Mouse (Mus musculus) heart, embryonic 14.5 days (tissue): Measurements from ENCODE around the gene 9930022D16Rik. TPM values are rescaled to one million over a fixed set of nuclear protein-coding genes. Genes with fewer than 3 reads are reported as not detected.

Source experiments
- ATAC-seq: fragments of 200-750 bp; cut with Nextera tagmentation; 2 replicates; pipeline ENCODE4 v1.8.0; 2017; ENCODE audit warnings: low read depth, moderate TSS enrichment; ENCODE audit not compliant: insufficient number of reproducible peaks, insufficient read depth, low FRiP score
- H3K27ac ChIP-seq, 2 experiments: fragments of 200-500 bp in 1 of 2; fragments of 300-500 bp in 1 of 2; sonication (generic) in 1 of 2; replicated peaks in 1 of 2; 2 replicates each; pipeline ENCODE4 v1.5.1; 2012 to 2014; ENCODE audit warnings: low read depth in 2 of 2, low read length in 2 of 2, control low read depth in 1 of 2, mild to moderate bottlenecking in 1 of 2, mixed read lengths in 1 of 2; ENCODE audit not compliant: control insufficient read depth in 1 of 2, insufficient read depth in 1 of 2
- H3K27me3 ChIP-seq: fragments of 300-500 bp; sonication (generic); 2 replicates; pipeline ENCODE4 v1.6.1; 2014; ENCODE audit warnings: mild to moderate bottlenecking, low read length, control low read depth; ENCODE audit not compliant: control insufficient read depth, insufficient read depth
- H3K36me3 ChIP-seq: fragments of 300-500 bp; sonication (generic); 2 replicates; pipeline ENCODE4 v1.6.1; 2014; ENCODE audit warnings: mild to moderate bottlenecking, control low read depth, low read length, mixed read lengths; ENCODE audit not compliant: control insufficient read depth, insufficient read depth
- H3K4me1 ChIP-seq, 2 experiments: fragments of 200-500 bp in 1 of 2; fragments of 300-500 bp in 1 of 2; sonication (generic) in 1 of 2; 2 replicates each; pipeline ENCODE4 v1.6.1; 2012 to 2014; ENCODE audit warnings: low read length in 2 of 2, control low read depth in 1 of 2, mixed read lengths in 1 of 2; ENCODE audit not compliant: control insufficient read depth in 2 of 2, insufficient read depth in 2 of 2
- H3K4me2 ChIP-seq: fragments of 300-500 bp; sonication (generic); 2 replicates; pipeline ENCODE4 v1.6.1; 2014; ENCODE audit warnings: mild to moderate bottlenecking, low read length
- H3K4me3 ChIP-seq, 2 experiments: fragments of 200-500 bp in 1 of 2; fragments of 300-500 bp in 1 of 2; sonication (generic) in 1 of 2; 2 replicates each; pipeline ENCODE4 v1.5.1; 2012 to 2014; ENCODE audit warnings: low read length in 2 of 2, mild to moderate bottlenecking in 2 of 2, control low read depth in 1 of 2, low read depth in 1 of 2, moderate library complexity in 1 of 2; ENCODE audit not compliant: control insufficient read depth in 1 of 2, insufficient read depth in 1 of 2
- H3K9ac ChIP-seq: fragments of 300-500 bp; sonication (generic); 2 replicates; pipeline ENCODE4 v1.6.1; 2014; ENCODE audit warnings: mild to moderate bottlenecking, low read length
- H3K9me3 ChIP-seq: fragments of 300-500 bp; sonication (generic); 2 replicates; pipeline ENCODE4 v1.6.1; 2016; ENCODE audit warnings: low read length, control low read depth; ENCODE audit not compliant: control insufficient read depth
- WGBS: fragments of 180-500 bp; shearing (Covaris S2); extraction: QIAGEN DNeasy Blood & Tissue Kit; methylation state at CpG from one replicate; pipeline ENCODE4 v1.1.7; 2014; 5-methylcytosine and 5-hydroxymethylcytosine counted together
- polyA plus RNA-seq: library from polyadenylated mRNA; unstranded; fragments of >200 nt; fragmentation: Nextera tagmentation; extraction: Ambion mirVana; gene quantifications from 2 replicates; pipeline ENCODE4 v1.2.1, GENCODE M21; 2014

9930022D16Rik gene
- polyA plus RNA-seq, 1 experiment from 2014 or later: not detected

GRCm38 (mm10) chr11:109423294-109423693, 9.6 kb downstream of the 9930022D16Rik start:
- Histone ChIP-seq H3K36me3 (0 out of 2 replicates have a peak, but pooled peaks cover under 1% of the 10 kb centered on the region), H3K9ac (no peak overlapping the region), H3K4me2 (no peak overlapping the region), H3K4me3 (no peak overlapping the region), H3K9me3 (0 out of 2 replicates have a peak, but pooled peaks cover 3% of the 10 kb centered on the region), H3K4me1 (peaks cover 2 to 8% of the 10 kb centered on the region in 2 experiments; a peak in 2 of 4 replicates), H3K27ac (no peak overlapping the region), H3K27me3 (no peaks in the 10 kb centered on the region)
- no peak for ATAC-seq
- 62% methylated on average over 1 of the region's 1 CpGs for WGBS

- Histone ChIP-seq H3K4me1 (peaks cover 2 to 8% of the 10 kb centered on the region in 2 experiments; a peak in 2 of 4 replicates), H3K9me3 (0 out of 2 replicates have a peak, but pooled peaks cover 3% of the 10 kb centered on the region), H3K4me3 (peak within 1 kb of the TSS; percentile 59 to 82), H3K4me2 (peak within 1 kb of the TSS; percentile 71), H3K36me3 (peaks cover 24% of the 10 kb centered on the region), H3K27me3 (no peaks in the 10 kb centered on the region), H3K9ac (peak within 1 kb of the TSS; percentile 78), H3K27ac (peak within 1 kb of the TSS; percentile 79 to 87)
- ATAC-seq: peak; percentile 97
- WGBS: 1% methylated on average over 65 of the region's 65 CpGs
These were observed 11.9 kb downstream of the 9930022D16Rik start, which contains the start of gene Amz2 for GRCm38 (mm10) chr11:109425392-109426271. TSS of gene Amz2 (plus strand) at chr11:109425946.

- peaks cover 3 to 10% of the 10 kb centered on the region in 2 experiments; a peak in 3 of 4 replicates for H3K4me1 ChIP-seq
- H3K36me3 ChIP-seq: peaks cover 28% of the 10 kb centered on the region
- peak overlapping the region; percentile 79 to 87 for H3K27ac ChIP-seq
- under 1% methylated on average over 11 of the region's 11 CpGs for WGBS
- ATAC-seq: no peak
- peak overlapping the region; percentile 59 to 82 for H3K4me3 ChIP-seq
- peak overlapping the region; percentile 78 for H3K9ac ChIP-seq
- no peaks in the 10 kb centered on the region for H3K27me3 ChIP-seq
- 0 out of 2 replicates have a peak, but pooled peaks cover 3% of the 10 kb centered on the region for H3K9me3 ChIP-seq
- peak overlapping the region; percentile 71 for H3K4me2 ChIP-seq
These were observed 12.5 kb downstream of the 9930022D16Rik start for GRCm38 (mm10) chr11:109426272-109426586.

- H3K27me3 ChIP-seq: no peaks in the 10 kb centered on the region
- 94% methylated on average over 5 of the region's 5 CpGs for WGBS
- no peak overlapping the region for H3K9ac ChIP-seq
- no peaks in the 10 kb centered on the region for H3K9me3 ChIP-seq
- peaks cover 6 to 15% of the 10 kb centered on the region in 2 experiments; a peak in 3 of 4 replicates for H3K4me1 ChIP-seq
- no peak overlapping the region for H3K4me3 ChIP-seq
- no peak overlapping the region for H3K4me2 ChIP-seq
- peaks cover 28% of the 10 kb centered on the region for H3K36me3 ChIP-seq
- H3K27ac ChIP-seq: no peak overlapping the region
- no peak for ATAC-seq
These were observed 13.6 kb downstream of the 9930022D16Rik start for GRCm38 (mm10) chr11:109427353-109427752.

GRCm38 (mm10) chr11:109434233-109434798, 20.6 kb downstream of the 9930022D16Rik start:
- Histone ChIP-seq H3K9me3 (no peaks in the 10 kb centered on the region), H3K27ac (no peak overlapping the region), H3K36me3 (peaks cover 64% of the 10 kb centered on the region), H3K4me1 (peaks cover 5 to 9% of the 10 kb centered on the region in 2 experiments; a peak in 3 of 4 replicates), H3K4me2 (no peak overlapping the region), H3K9ac (no peak overlapping the region), H3K4me3 (no peak overlapping the region), H3K27me3 (no peaks in the 10 kb centered on the region)
- no peak for ATAC-seq
- WGBS: 89% methylated on average over 16 of the region's 16 CpGs

GRCm38 (mm10) chr11:109436889-109437288, 23.2 kb downstream of the 9930022D16Rik start:
- Histone ChIP-seq H3K4me2 (no peak overlapping the region), H3K9me3 (no peaks in the 10 kb centered on the region), H3K27ac (no peak overlapping the region), H3K36me3 (peaks cover 46% of the 10 kb centered on the region), H3K27me3 (no peaks in the 10 kb centered on the region), H3K9ac (no peak overlapping the region), H3K4me3 (no peak overlapping the region), H3K4me1 (peaks cover 2 to 15% of the 10 kb centered on the region in 2 experiments)
- ATAC-seq: no peak
- 61% methylated on average over 7 of the region's 8 CpGs for WGBS

- peak overlapping the region; percentile 90 for H3K4me2 ChIP-seq
- H3K27me3 ChIP-seq: no peaks in the 10 kb centered on the region
- peak overlapping the region in 1 of 2 experiments; percentile 59; a peak in 2 of 4 replicates for H3K4me3 ChIP-seq
- peak overlapping the region in 1 of 2 experiments; percentile 56; a peak in 1 of 4 replicates for H3K27ac ChIP-seq
- H3K9me3 ChIP-seq: no peaks in the 10 kb centered on the region
- H3K9ac ChIP-seq: peak overlapping the region; percentile 77
- 16% methylated on average over 5 of the region's 5 CpGs for WGBS
- ATAC-seq: no peak
- peaks cover 2 to 15% of the 10 kb centered on the region in 2 experiments for H3K4me1 ChIP-seq
- H3K36me3 ChIP-seq: peaks cover 39% of the 10 kb centered on the region
These were observed 25.5 kb downstream of the 9930022D16Rik start for GRCm38 (mm10) chr11:109439209-109439608.
